13 mouse cellular contexts compared by ENCODE assay signal in the genomic region with DNA sequence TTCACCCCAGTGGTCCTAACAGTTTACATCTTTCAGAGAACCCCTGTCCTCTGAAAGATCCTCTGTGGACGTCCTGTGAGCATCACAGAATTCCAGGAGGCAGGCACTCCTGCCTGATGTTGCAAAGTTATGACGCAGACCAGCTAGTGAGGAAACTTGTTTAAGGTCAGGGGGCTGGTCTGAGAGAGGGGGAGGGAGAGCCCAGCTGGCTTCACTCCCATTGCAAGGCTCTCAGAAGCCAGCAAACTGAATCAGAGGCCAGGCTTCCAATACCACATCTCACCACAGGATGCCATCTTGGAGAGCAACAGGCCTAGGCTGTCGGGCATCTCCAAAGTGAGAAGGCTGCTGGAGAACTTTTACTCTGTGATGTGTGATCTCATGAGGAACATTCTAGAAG.
DNase-seq lines count a peak whose midpoint lies in the region; ATAC-seq and TF ChIP-seq lines count a peak whose summit lies in the region.
"Had no signal": no experiment of that assay in that cellular context is flagged by ENCODE, and none has a peak within 500 bp of the region (broad histone marks: within the 10 kb centered on the region; RNA-seq: fewer than 3 reads in every experiment).

No protein-coding gene starts in this region.

- no peaks in the 10 kb centered on the region for H3K36me3 ChIP-seq in hindbrain, embryonic 14.5 days (replicated peaks; ENCODE audit: control insufficient read depth, insufficient read depth)
- H3K36me3 ChIP-seq in hindbrain, embryonic 12.5 days = no peaks in the 10 kb centered on the region
- no peaks in the 10 kb centered on the region for H3K36me3 ChIP-seq in forebrain, postnatal 0 days (ENCODE audit: insufficient read depth)
- H3K36me3 ChIP-seq: heart, embryonic 13.5 days; liver, embryonic 15.5 days had no signal

- TF ChIP-seq POLR2A in cortical plate, adult 2 months (IDR thresholded peaks at IDR 0.05; ENCODE audit: extremely low read depth, insufficient read depth, low read length) = no peak

- no peak for TF ChIP-seq CTCF in cortical plate, adult 2 months (IDR thresholded peaks at IDR 0.05; ENCODE audit: extremely low read depth, insufficient read depth, low read length)
- no peak; the same call in 1 of the 2 replicates for TF ChIP-seq CTCF in forebrain, postnatal 0 days (IDR thresholded peaks at IDR 0.05; ENCODE audit: low read depth)

- H3K9ac ChIP-seq in hindbrain, embryonic 14.5 days = no peak overlapping the region
- H3K9ac ChIP-seq in hindbrain, embryonic 12.5 days = no peak overlapping the region
- no peak overlapping the region; the same call in 1 of the 2 replicates for H3K9ac ChIP-seq in forebrain, postnatal 0 days
- H3K9ac ChIP-seq: heart, embryonic 13.5 days; liver, embryonic 15.5 days had no signal

- 0 out of 2 replicates have a peak, but pooled peaks cover 5% of the 10 kb centered on the region for H3K27me3 ChIP-seq in hindbrain, embryonic 14.5 days (ENCODE audit: control insufficient read depth, insufficient read depth, low read length)
- H3K27me3 ChIP-seq in hindbrain, embryonic 12.5 days = no peaks in the 10 kb centered on the region
- no peaks in the 10 kb centered on the region for H3K27me3 ChIP-seq in forebrain, postnatal 0 days (ENCODE audit: insufficient read depth, low read length)
- H3K27me3 ChIP-seq: heart, embryonic 13.5 days; liver, embryonic 15.5 days had no signal

- no peak overlapping the region for H3K4me2 ChIP-seq in hindbrain, embryonic 14.5 days (replicated peaks)
- H3K4me2 ChIP-seq in hindbrain, embryonic 12.5 days (replicated peaks) = no peak overlapping the region
- H3K4me2 ChIP-seq in forebrain, postnatal 0 days (ENCODE audit: low read depth) = no peak overlapping the region
- H3K4me2 ChIP-seq: heart, embryonic 13.5 days; liver, embryonic 15.5 days had no signal

- no peak for DNase-seq in hindbrain, embryonic 14.5 days (ENCODE audit: low spot score)
- peak; percentile 22 for DNase-seq in MN1 (ENCODE audit: low spot score)
- DNase-seq in forebrain, postnatal 0 days = no peak
- DNase-seq in kidney, postnatal 14 days = no peak
- no peak for DNase-seq in natural killer cell, adult 2 months (ENCODE audit: low spot score in 2 of 2)
- DNase-seq: cerebellum, postnatal 25 days; retina, postnatal 1 day; thymus, postnatal 14 days had no signal

- H3K4me3 ChIP-seq in hindbrain, embryonic 14.5 days (replicated peaks; ENCODE audit: low read length) = no peak overlapping the region
- H3K4me3 ChIP-seq in hindbrain, embryonic 12.5 days = no peak overlapping the region
- no peak overlapping the region for H3K4me3 ChIP-seq in cortical plate, adult 2 months (ENCODE audit: insufficient read depth, low read length)
- no peak overlapping the region for H3K4me3 ChIP-seq in forebrain, postnatal 0 days (ENCODE audit: low read depth, low read length)
- H3K4me3 ChIP-seq: heart, embryonic 13.5 days; liver, embryonic 15.5 days had no signal

- H3K27ac ChIP-seq in hindbrain, embryonic 14.5 days = 0 out of 2 replicates have a peak overlapping the region, but pooled peaks have one; percentile 63
- no peak overlapping the region for H3K27ac ChIP-seq in hindbrain, embryonic 12.5 days
- H3K27ac ChIP-seq in cortical plate, adult 2 months (ENCODE audit: insufficient read depth, low read length) = peak overlapping the region; percentile 7; the same call in 1 of the 2 replicates
- H3K27ac ChIP-seq in forebrain, postnatal 0 days (ENCODE audit: low read depth, low read length) = peak overlapping the region; percentile 96
- H3K27ac ChIP-seq: heart, embryonic 13.5 days; liver, embryonic 15.5 days had no signal

- ATAC-seq in hindbrain, embryonic 14.5 days (ENCODE audit: low FRiP score) = no peak
- no peak for ATAC-seq in hindbrain, embryonic 12.5 days (ENCODE audit: low FRiP score)
- no peak for ATAC-seq in forebrain, postnatal 0 days
- ATAC-seq in granulocyte monocyte progenitor cell, adult 5-6 weeks (replicated peaks; ENCODE audit: poor library complexity, severe bottlenecking) = no peak

- no peaks in the 10 kb centered on the region for H3K9me3 ChIP-seq in hindbrain, embryonic 14.5 days (ENCODE audit: control insufficient read depth, low read length)
- H3K9me3 ChIP-seq in hindbrain, embryonic 12.5 days (replicated peaks) = no peaks in the 10 kb centered on the region
- H3K9me3 ChIP-seq in forebrain, postnatal 0 days (ENCODE audit: low read length) = no peaks in the 10 kb centered on the region
- H3K9me3 ChIP-seq: heart, embryonic 13.5 days; liver, embryonic 15.5 days had no signal

- WGBS in hindbrain, embryonic 14.5 days = 68% methylated on average over 3 of the region's 3 CpGs
- WGBS in hindbrain, embryonic 12.5 days = 63% methylated on average over 3 of the region's 3 CpGs
- 69% methylated on average over 3 of the region's 3 CpGs for WGBS in forebrain, postnatal 0 days

- peaks cover 19% of the 10 kb centered on the region; the same call in 1 of the 2 replicates for H3K4me1 ChIP-seq in hindbrain, embryonic 14.5 days (replicated peaks; ENCODE audit: control insufficient read depth, insufficient read depth, low read length)
- H3K4me1 ChIP-seq in hindbrain, embryonic 12.5 days = peaks cover 31% of the 10 kb centered on the region
- peaks cover 4% of the 10 kb centered on the region for H3K4me1 ChIP-seq in cortical plate, adult 2 months (ENCODE audit: control insufficient read depth, insufficient read depth, low read length)
- peaks cover 25% of the 10 kb centered on the region for H3K4me1 ChIP-seq in forebrain, postnatal 0 days (ENCODE audit: insufficient read depth)
- H3K4me1 ChIP-seq: liver, embryonic 15.5 days had no signal
